Mouse (Mus musculus): ENCODE results near the gene BC017158. TPM values are rescaled to one million over a fixed set of nuclear protein-coding genes. Genes with fewer than 3 reads are reported as not detected.

The BC017158 gene
- polyA plus RNA-seq, 1 experiment from 2014 or later, result 9.6 TPM

- ATAC-seq (no peak; the same call in 1 of the 2 replicates), DNase-seq (no peak)
- Histone ChIP-seq H3K9ac (replicated peaks) (peak overlapping the region; percentile 88), H3K27me3 (ENCODE audit: insufficient read depth, low read length) (no peaks in the 10 kb centered on the region), H3K4me1 (ENCODE audit: insufficient read depth) (peaks cover 15% of the 10 kb centered on the region), H3K4me3 (ENCODE audit: low read depth, low read length) (peak overlapping the region; percentile 81), H3K4me2 (ENCODE audit: low read depth, low read length) (peak overlapping the region; percentile 77), H3K27ac (ENCODE audit: low read depth) (peak overlapping the region; percentile 95), H3K36me3 (replicated peaks; ENCODE audit: insufficient read depth, low read length) (peaks cover 24% of the 10 kb centered on the region), H3K9me3 (ENCODE audit: low read length) (no peaks in the 10 kb centered on the region)
- TF ChIP-seq EP300 (IDR thresholded peaks at IDR 0.05; ENCODE audit: low read depth), result peak; percentile 28; the same call in 1 of the 2 replicates
- TF ChIP-seq CTCF (IDR thresholded peaks at IDR 0.05; ENCODE audit: low read depth), result no peak
- 0% methylated on average over 25 of the region's 25 CpGs for WGBS (ENCODE audit: insufficient replicate concordance)
Observed at GRCm38 (mm10) chr7:128237593-128237926, 60.4 kb downstream of the BC017158 start.

DNA sequence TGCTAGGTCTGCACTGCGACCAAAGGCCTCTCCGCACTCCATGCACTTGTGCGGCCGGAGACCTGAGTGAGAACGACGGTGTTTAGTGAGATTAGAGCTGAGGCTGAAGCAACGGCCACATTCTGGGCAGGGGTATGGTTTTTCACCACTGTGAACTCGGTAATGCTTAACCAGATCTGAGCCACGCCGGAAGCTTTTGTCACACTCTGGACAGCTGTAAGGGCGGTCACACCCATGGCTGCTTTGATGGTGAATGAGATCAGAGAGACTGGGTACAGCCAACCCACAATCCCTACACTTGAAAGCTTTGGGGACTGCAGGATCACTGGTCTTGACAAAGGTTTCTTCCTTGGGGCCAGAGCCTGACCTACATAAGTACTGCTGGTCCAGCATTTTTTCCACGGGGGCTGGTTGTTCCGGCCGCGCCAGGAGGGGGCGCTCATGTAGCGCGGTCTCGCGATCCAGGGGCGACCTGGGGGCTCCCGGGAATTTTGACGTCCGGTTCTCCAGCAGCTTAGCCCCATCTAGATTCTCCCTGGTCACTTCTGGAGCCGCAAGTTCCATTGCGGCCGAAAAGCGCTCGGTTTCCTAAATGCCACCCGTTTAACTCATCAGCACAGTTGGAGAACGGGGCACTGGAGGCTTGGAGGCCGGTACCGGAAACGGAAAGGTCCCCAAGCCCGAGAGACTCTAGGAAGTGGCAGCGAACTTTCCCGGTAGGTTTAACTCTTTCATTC is 60.9 kb downstream of the BC017158 start, which contains the start of gene Armc5:
Armc5 (plus strand) TSS at position 487 of the 737 bp plus-strand sequence.
- H3K27me3 ChIP-seq (ENCODE audit: insufficient read depth, low read length), result no peaks in the 10 kb centered on the region
- peak within 1 kb of the TSS; percentile 88 for H3K9ac ChIP-seq (replicated peaks)
- H3K9me3 ChIP-seq (ENCODE audit: low read length), result no peaks in the 10 kb centered on the region
- peak; percentile 87 for DNase-seq
- H3K36me3 ChIP-seq (replicated peaks; ENCODE audit: insufficient read depth, low read length), result peaks cover 20% of the 10 kb centered on the region
- H3K4me1 ChIP-seq (ENCODE audit: insufficient read depth), result peaks cover 15% of the 10 kb centered on the region
- peak within 1 kb of the TSS; percentile 77 for H3K4me2 ChIP-seq (ENCODE audit: low read depth, low read length)
- H3K27ac ChIP-seq (ENCODE audit: low read depth), result peak within 1 kb of the TSS; percentile 95
- peak within 1 kb of the TSS; percentile 81 for H3K4me3 ChIP-seq (ENCODE audit: low read depth, low read length)
- TF ChIP-seq EP300 (IDR thresholded peaks at IDR 0.05; ENCODE audit: low read depth), result no peak
- peak; percentile 88 for TF ChIP-seq CTCF (IDR thresholded peaks at IDR 0.05; ENCODE audit: low read depth)
- peak; percentile 45 for ATAC-seq
- WGBS (ENCODE audit: insufficient replicate concordance), result 24% methylated on average over 37 of the region's 37 CpGs

GRCm38 (mm10) chr7:128236426-128236825 is 61.5 kb downstream of the BC017158 start:
- TF ChIP-seq CTCF (IDR thresholded peaks at IDR 0.05; ENCODE audit: low read depth) (no peak), EP300 (IDR thresholded peaks at IDR 0.05; ENCODE audit: low read depth) (no peak)
- Histone ChIP-seq H3K9ac (replicated peaks) (no peak overlapping the region), H3K4me2 (ENCODE audit: low read depth, low read length) (peak overlapping the region; percentile 77)

DNA sequence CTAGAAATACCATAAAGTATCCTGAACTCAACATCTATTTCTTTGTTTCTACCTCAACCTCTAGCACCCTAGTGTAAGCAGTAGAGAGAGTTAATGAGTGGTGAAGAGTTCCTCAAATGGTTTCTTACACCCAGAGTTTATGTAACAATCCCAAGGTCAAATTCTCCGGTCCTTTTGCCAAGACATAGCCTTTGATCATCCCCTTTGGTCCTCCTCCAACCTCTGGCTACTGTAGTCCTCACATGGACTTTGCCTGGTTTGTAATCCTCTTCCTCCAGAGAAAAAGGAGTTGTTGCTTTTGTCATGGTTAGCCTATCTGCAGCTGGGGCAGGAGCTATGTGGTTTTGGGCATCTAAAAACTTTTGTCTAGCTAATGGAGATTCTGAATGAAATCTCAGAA is 62.5 kb downstream of the BC017158 start:
- Histone ChIP-seq H3K4me1 (ENCODE audit: insufficient read depth) (peaks cover 15% of the 10 kb centered on the region), H3K27ac (ENCODE audit: low read depth) (no peak overlapping the region), H3K4me3 (ENCODE audit: low read depth, low read length) (no peak overlapping the region), H3K9me3 (ENCODE audit: low read length) (no peaks in the 10 kb centered on the region), H3K4me2 (ENCODE audit: low read depth, low read length) (no peak overlapping the region), H3K9ac (replicated peaks) (no peak overlapping the region), H3K36me3 (replicated peaks; ENCODE audit: insufficient read depth, low read length) (peaks cover 10% of the 10 kb centered on the region), H3K27me3 (ENCODE audit: insufficient read depth, low read length) (no peaks in the 10 kb centered on the region)
- DNase-seq (no peak), ATAC-seq (no peak)
- TF ChIP-seq CTCF (IDR thresholded peaks at IDR 0.05; ENCODE audit: low read depth) (no peak), EP300 (IDR thresholded peaks at IDR 0.05; ENCODE audit: low read depth) (no peak)
- 65% methylated on average over 1 of the region's 1 CpGs for WGBS (ENCODE audit: insufficient replicate concordance)

More at GRCm38 (mm10) chr7:128236426-128236825, 61.5 kb downstream of the BC017158 start:
- no peaks in the 10 kb centered on the region for H3K27me3 ChIP-seq (ENCODE audit: insufficient read depth, low read length)
- 90% methylated on average over 13 of the region's 13 CpGs for WGBS (ENCODE audit: insufficient replicate concordance)
- peaks cover 15% of the 10 kb centered on the region for H3K4me1 ChIP-seq (ENCODE audit: insufficient read depth)
- no peaks in the 10 kb centered on the region for H3K9me3 ChIP-seq (ENCODE audit: low read length)
- H3K36me3 ChIP-seq (replicated peaks; ENCODE audit: insufficient read depth, low read length), result peaks cover 19% of the 10 kb centered on the region
- ATAC-seq (no peak), DNase-seq (no peak)
- no peak overlapping the region for H3K4me3 ChIP-seq (ENCODE audit: low read depth, low read length)
- no peak overlapping the region for H3K27ac ChIP-seq (ENCODE audit: low read depth)

- H3K4me1 ChIP-seq (ENCODE audit: insufficient read depth), result peaks cover 15% of the 10 kb centered on the region
- no peaks in the 10 kb centered on the region for H3K9me3 ChIP-seq (ENCODE audit: low read length)
- H3K27ac ChIP-seq (ENCODE audit: low read depth), result no peak overlapping the region
- ATAC-seq (no peak), DNase-seq (no peak)
- H3K9ac ChIP-seq (replicated peaks), result no peak overlapping the region
- H3K36me3 ChIP-seq (replicated peaks; ENCODE audit: insufficient read depth, low read length), result peaks cover 4% of the 10 kb centered on the region; the same call in 1 of the 2 replicates
- H3K4me3 ChIP-seq (ENCODE audit: low read depth, low read length), result no peak overlapping the region
- no peaks in the 10 kb centered on the region for H3K27me3 ChIP-seq (ENCODE audit: insufficient read depth, low read length)
- 73% methylated on average over 2 of the region's 2 CpGs for WGBS (ENCODE audit: insufficient replicate concordance)
- TF ChIP-seq CTCF (IDR thresholded peaks at IDR 0.05; ENCODE audit: low read depth) (no peak), EP300 (IDR thresholded peaks at IDR 0.05; ENCODE audit: low read depth) (no peak)
- no peak overlapping the region for H3K4me2 ChIP-seq (ENCODE audit: low read depth, low read length)
Observed at GRCm38 (mm10) chr7:128234796-128235195, 63.2 kb downstream of the BC017158 start.

DNA sequence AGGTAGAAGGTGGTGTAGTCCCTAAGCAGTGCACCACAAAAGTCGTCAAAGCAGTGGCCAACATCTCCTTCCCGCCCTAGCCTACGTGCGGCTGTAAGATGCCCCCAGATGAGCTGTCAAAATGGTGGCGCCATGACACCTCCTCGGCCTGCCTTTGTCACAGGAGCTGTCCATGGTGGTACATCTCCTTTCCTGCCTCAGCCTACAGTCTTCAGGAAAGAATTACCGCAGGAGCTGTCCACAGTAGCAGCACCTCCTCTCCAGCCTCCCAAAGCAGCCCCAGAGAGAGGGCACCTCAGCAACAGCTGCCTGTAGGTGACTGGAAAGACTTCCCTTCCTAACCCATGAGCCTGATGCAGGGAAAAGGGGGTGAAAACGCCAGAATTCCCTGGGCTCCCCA is 66.2 kb downstream of the BC017158 start:
- no peak for DNase-seq
- no peak for ATAC-seq
- Histone ChIP-seq H3K4me1 (ENCODE audit: insufficient read depth) (peaks cover 3% of the 10 kb centered on the region; the same call in 1 of the 2 replicates), H3K27ac (ENCODE audit: low read depth) (no peak overlapping the region), H3K27me3 (ENCODE audit: insufficient read depth, low read length) (no peaks in the 10 kb centered on the region), H3K9ac (replicated peaks) (no peak overlapping the region), H3K9me3 (ENCODE audit: low read length) (no peaks in the 10 kb centered on the region), H3K4me3 (ENCODE audit: low read depth, low read length) (no peak overlapping the region), H3K36me3 (replicated peaks; ENCODE audit: insufficient read depth, low read length) (no peaks in the 10 kb centered on the region; the same call in 1 of the 2 replicates), H3K4me2 (ENCODE audit: low read depth, low read length) (no peak overlapping the region)
- 32% methylated on average over 8 of the region's 8 CpGs for WGBS (ENCODE audit: insufficient replicate concordance)
- TF ChIP-seq EP300 (IDR thresholded peaks at IDR 0.05; ENCODE audit: low read depth) (no peak), CTCF (IDR thresholded peaks at IDR 0.05; ENCODE audit: low read depth) (no peak)

Small RNAs within 50 kb of the gene (microRNA-seq; reads per million reads assigned to microRNA genes)
- not detected for gene Mir3103

Other genes with a start within 250 kb of the BC017158 start
- gene Itgam, start 235.5 kb downstream of the BC017158 start, polyA plus RNA-seq (2015; fragmentation: Nextera tagmentation; extraction: Ambion mirVana), result 5.1 and 6.1 TPM in 2 replicates
- gene Gm49368, start 235.5 kb downstream of the BC017158 start, polyA plus RNA-seq (2015; fragmentation: Nextera tagmentation; extraction: Ambion mirVana), result 0.51 TPM in 1 of 2 replicates, not detected in the other
- 0.26 and 0.34 TPM in 2 replicates for gene Itgax, start 168.6 kb downstream of the BC017158 start, polyA plus RNA-seq (2015; fragmentation: Nextera tagmentation; extraction: Ambion mirVana)
- 0.28 and 0.31 TPM in 2 replicates for gene Itgad, start 143.8 kb downstream of the BC017158 start, polyA plus RNA-seq (2015; fragmentation: Nextera tagmentation; extraction: Ambion mirVana)
- gene Cox6a2, start 91.8 kb downstream of the BC017158 start, polyA plus RNA-seq (2015; fragmentation: Nextera tagmentation; extraction: Ambion mirVana), result 1.1 and 15.6 TPM in 2 replicates
- gene Armc5, start 60.8 kb downstream of the BC017158 start, polyA plus RNA-seq (2015; fragmentation: Nextera tagmentation; extraction: Ambion mirVana), result 5.4 and 5.6 TPM in 2 replicates
- gene 9130023H24Rik, start 60.1 kb downstream of the BC017158 start, polyA plus RNA-seq (2015; fragmentation: Nextera tagmentation; extraction: Ambion mirVana), result 1.7 and 2.2 TPM in 2 replicates
- 10.1 and 10.4 TPM in 2 replicates for gene Tgfb1i1, start 51.4 kb downstream of the BC017158 start, polyA plus RNA-seq (2015; fragmentation: Nextera tagmentation; extraction: Ambion mirVana)
- 1.3 and 1.8 TPM in 2 replicates for gene Slc5a2, start 32.5 kb downstream of the BC017158 start, polyA plus RNA-seq (2015; fragmentation: Nextera tagmentation; extraction: Ambion mirVana)
- gene Rgs10, start 120.6 kb upstream of the BC017158 start, polyA plus RNA-seq (2015; fragmentation: Nextera tagmentation; extraction: Ambion mirVana), result 31.7 and 32.3 TPM in 2 replicates
- 10.2 and 11.5 TPM in 2 replicates for gene Tial1, start 163.5 kb upstream of the BC017158 start, polyA plus RNA-seq (2015; fragmentation: Nextera tagmentation; extraction: Ambion mirVana)
- gene Bag3, start 225.4 kb upstream of the BC017158 start, polyA plus RNA-seq (2015; fragmentation: Nextera tagmentation; extraction: Ambion mirVana), result 3.6 and 3.7 TPM in 2 replicates